Mouse (Mus musculus) ES-CJ7 (cell line): ENCODE measurements around the gene Hbq1b.

Source experiments
- DNase-seq: peaks from one replicate; pipeline ENCODE4 v3.0.0; 2011; ENCODE audit warnings: low read depth, low spot score

The Hbq1b gene

GRCm38 (mm10) chr11:32286695-32287492, at the start of gene Hbq1b:
Hbq1b (plus strand) TSS chr11:32286965.
- DNase-seq = peak; percentile 64

GRCm38 (mm10) chr11:32237411-32237795, 49.4 kb upstream of the Hbq1b start:
- DNase-seq = no peak

- peak; percentile 54 for DNase-seq
Observed at GRCm38 (mm10) chr11:32238093-32238860, 48.5 kb upstream of the Hbq1b start.

GRCm38 (mm10) chr11:32241391-32241790, 45.4 kb upstream of the Hbq1b start:
- DNase-seq = no peak

- DNase-seq = no peak
Observed at GRCm38 (mm10) chr11:32242209-32242608, 44.6 kb upstream of the Hbq1b start.

- no peak for DNase-seq
Observed at GRCm38 (mm10) chr11:32243205-32243955, 43.4 kb upstream of the Hbq1b start.

GRCm38 (mm10) chr11:32244064-32244463, 42.7 kb upstream of the Hbq1b start:
- DNase-seq = no peak

- DNase-seq = no peak
Observed at GRCm38 (mm10) chr11:32244617-32245016, 42.1 kb upstream of the Hbq1b start.

GRCm38 (mm10) chr11:32245614-32246013, 41.2 kb upstream of the Hbq1b start:
- DNase-seq = no peak

GRCm38 (mm10) chr11:32247068-32247467, 39.7 kb upstream of the Hbq1b start:
- DNase-seq = no peak

- no peak for DNase-seq
Observed at GRCm38 (mm10) chr11:32248350-32248749, 38.4 kb upstream of the Hbq1b start.

GRCm38 (mm10) chr11:32250880-32251763, 35.6 kb upstream of the Hbq1b start:
- no peak for DNase-seq

GRCm38 (mm10) chr11:32253121-32253520, 33.6 kb upstream of the Hbq1b start:
- DNase-seq = no peak

- no peak for DNase-seq
Observed at GRCm38 (mm10) chr11:32256146-32256545, 30.6 kb upstream of the Hbq1b start.

- DNase-seq = no peak
Observed at GRCm38 (mm10) chr11:32256566-32256965, 30.2 kb upstream of the Hbq1b start.

- DNase-seq = no peak
Observed at GRCm38 (mm10) chr11:32262674-32263415, 23.9 kb upstream of the Hbq1b start.

GRCm38 (mm10) chr11:32265117-32265738, 21.5 kb upstream of the Hbq1b start:
- no peak for DNase-seq

- DNase-seq = no peak
Observed at GRCm38 (mm10) chr11:32266194-32266593, 20.6 kb upstream of the Hbq1b start.

- no peak for DNase-seq
Observed at GRCm38 (mm10) chr11:32266776-32267175, 20.0 kb upstream of the Hbq1b start.
